Mouse (Mus musculus): ENCODE results near the gene Lyz2. TPM values are rescaled to one million over a fixed set of nuclear protein-coding genes. Genes with fewer than 3 reads are reported as not detected.
"Not testable (repeated sequence)": the region's sequence is repeated elsewhere in the genome, so short reads cannot be mapped to it uniquely, and the experiment has no call there.

Lyz2 gene
- polyA plus RNA-seq, 1 experiment from 2014 or later, result 27.2 TPM

GRCm38 (mm10) chr10:117282551-117282950, 430 bp upstream of the Lyz2 start:
- Histone ChIP-seq H3K36me3 (replicated peaks) (no peaks in the 10 kb centered on the region), H3K27me3 (replicated peaks) (no peaks in the 10 kb centered on the region), H3K9ac (no peak overlapping the region), H3K27ac (no peak overlapping the region), H3K4me2 (no peak overlapping the region), H3K9me3 (no peaks in the 10 kb centered on the region), H3K4me3 (no peak overlapping the region), H3K4me1 (no peaks in the 10 kb centered on the region)
- WGBS, result 87% methylated on average over 2 of the region's 2 CpGs
- no peak for ATAC-seq (replicated peaks)

- 89% methylated on average over 7 of the region's 7 CpGs for WGBS
- H3K27ac ChIP-seq, result no peak overlapping the region
- H3K4me3 ChIP-seq, result no peak overlapping the region
- H3K36me3 ChIP-seq (replicated peaks), result no peaks in the 10 kb centered on the region
- H3K9ac ChIP-seq, result no peak overlapping the region
- H3K9me3 ChIP-seq, result no peaks in the 10 kb centered on the region
- no peak overlapping the region for H3K4me2 ChIP-seq
- no peak for ATAC-seq (replicated peaks)
- no peaks in the 10 kb centered on the region for H3K27me3 ChIP-seq (replicated peaks)
- H3K4me1 ChIP-seq, result no peaks in the 10 kb centered on the region
Measured at GRCm38 (mm10) chr10:117281381-117281920, 670 bp downstream of the Lyz2 start.

DNA sequence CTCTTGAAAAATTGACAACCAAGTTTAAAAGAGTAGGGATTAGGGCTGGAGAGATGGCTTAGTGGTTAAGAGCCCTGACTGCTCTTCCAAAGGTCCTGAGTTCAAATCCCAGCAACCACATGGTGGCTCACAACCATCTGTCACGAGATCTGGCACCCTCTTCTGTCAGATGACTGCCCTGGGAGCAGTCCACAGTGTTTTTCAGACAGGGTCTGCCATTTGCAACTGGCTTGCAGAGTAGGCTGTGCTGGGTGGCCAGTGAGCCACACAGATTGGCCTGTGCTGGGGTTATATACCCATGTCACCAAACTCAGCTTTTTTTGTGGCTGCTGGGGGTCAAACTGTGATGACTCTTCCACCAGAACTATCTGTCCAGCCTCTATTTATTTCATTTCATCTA, 2.1 kb downstream of the Lyz2 start:
- ATAC-seq (replicated peaks), result no peak
- Histone ChIP-seq H3K4me1 (no peaks in the 10 kb centered on the region), H3K27ac (no peak overlapping the region), H3K4me2 (no peak overlapping the region), H3K36me3 (replicated peaks) (no peaks in the 10 kb centered on the region), H3K27me3 (replicated peaks) (no peaks in the 10 kb centered on the region), H3K9ac (no peak overlapping the region), H3K4me3 (no peak overlapping the region), H3K9me3 (no peaks in the 10 kb centered on the region)
- 68% methylated on average over 1 of the region's 1 CpGs for WGBS

- H3K4me3 ChIP-seq; ATAC-seq (replicated peaks): not testable (repeated sequence)
- WGBS, result 58% methylated on average over 2 of the region's 2 CpGs
Measured at GRCm38 (mm10) chr10:117278510-117278909, 3.6 kb downstream of the Lyz2 start.

DNA sequence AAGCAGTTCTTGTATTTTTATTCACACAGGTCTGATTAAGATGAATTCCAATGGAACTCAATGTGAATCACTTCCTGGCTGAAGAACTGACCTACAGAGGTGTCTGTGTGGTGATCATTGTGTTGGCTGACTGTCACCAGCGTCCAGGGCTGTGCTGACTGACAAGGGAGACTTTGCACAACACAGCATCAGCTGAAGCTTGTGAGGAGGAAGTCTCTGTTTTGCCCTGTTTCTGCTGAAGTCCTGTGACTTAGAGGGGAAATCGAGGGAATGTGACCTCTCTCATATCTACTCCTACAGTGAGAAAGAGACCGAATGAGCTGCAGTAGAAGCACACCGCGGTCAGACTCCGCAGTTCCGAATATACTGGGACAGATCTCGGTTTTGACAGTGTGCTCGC, 4.3 kb downstream of the Lyz2 start:
- not testable (repeated sequence) for H3K27ac ChIP-seq; H3K4me3 ChIP-seq; H3K4me1 ChIP-seq; H3K9me3 ChIP-seq; H3K4me2 ChIP-seq; H3K9ac ChIP-seq; H3K27me3 ChIP-seq (replicated peaks); ATAC-seq (replicated peaks); H3K36me3 ChIP-seq (replicated peaks)
- 86% methylated on average over 9 of the region's 9 CpGs for WGBS

More at GRCm38 (mm10) chr10:117278510-117278909, 3.6 kb downstream of the Lyz2 start:
- H3K27ac ChIP-seq; H3K9ac ChIP-seq; H3K27me3 ChIP-seq (replicated peaks); H3K9me3 ChIP-seq; H3K36me3 ChIP-seq (replicated peaks); H3K4me1 ChIP-seq; H3K4me2 ChIP-seq: not testable (repeated sequence)

- Histone ChIP-seq H3K4me1 (no peaks in the 10 kb centered on the region), H3K27ac (no peak overlapping the region), H3K36me3 (replicated peaks) (no peaks in the 10 kb centered on the region), H3K9ac (no peak overlapping the region), H3K4me3 (no peak overlapping the region), H3K4me2 (no peak overlapping the region), H3K27me3 (replicated peaks) (no peaks in the 10 kb centered on the region), H3K9me3 (no peaks in the 10 kb centered on the region)
- 86% methylated on average over 10 of the region's 10 CpGs for WGBS
- ATAC-seq (replicated peaks), result no peak
Measured at GRCm38 (mm10) chr10:117275681-117276369, 6.3 kb downstream of the Lyz2 start.

DNA sequence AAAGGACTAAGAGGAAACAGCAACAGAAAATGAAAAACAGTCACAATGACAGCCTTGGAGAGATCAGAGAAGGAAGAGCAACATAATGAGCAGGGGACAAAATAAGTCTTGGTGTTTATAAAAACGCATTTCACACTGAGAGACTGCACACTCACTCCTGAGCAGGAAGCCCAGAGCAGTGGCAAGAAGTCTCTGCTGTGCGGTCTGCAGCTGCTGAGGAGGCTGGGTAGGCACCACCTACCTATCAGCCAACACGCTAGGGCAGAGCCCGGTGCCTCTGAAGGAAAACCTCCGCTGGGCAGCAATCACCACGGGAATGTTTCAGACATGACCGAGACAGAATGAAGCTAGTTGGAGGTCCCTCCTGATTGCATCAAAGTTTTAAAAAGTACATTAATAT, 7.5 kb downstream of the Lyz2 start:
- H3K27me3 ChIP-seq (replicated peaks); H3K4me3 ChIP-seq; H3K4me1 ChIP-seq; H3K36me3 ChIP-seq (replicated peaks); ATAC-seq (replicated peaks); H3K27ac ChIP-seq; H3K4me2 ChIP-seq; H3K9ac ChIP-seq; H3K9me3 ChIP-seq: not testable (repeated sequence)
- 87% methylated on average over 4 of the region's 7 CpGs for WGBS

GRCm38 (mm10) chr10:117272023-117272422, 10.1 kb downstream of the Lyz2 start:
- H3K9ac ChIP-seq, result no peak overlapping the region
- no peaks in the 10 kb centered on the region for H3K36me3 ChIP-seq (replicated peaks)
- H3K27ac ChIP-seq, result no peak overlapping the region
- no peak overlapping the region for H3K4me3 ChIP-seq
- ATAC-seq (replicated peaks), result no peak
- H3K27me3 ChIP-seq (replicated peaks), result no peaks in the 10 kb centered on the region
- H3K4me2 ChIP-seq, result no peak overlapping the region
- H3K9me3 ChIP-seq, result no peaks in the 10 kb centered on the region
- no peaks in the 10 kb centered on the region for H3K4me1 ChIP-seq

DNA sequence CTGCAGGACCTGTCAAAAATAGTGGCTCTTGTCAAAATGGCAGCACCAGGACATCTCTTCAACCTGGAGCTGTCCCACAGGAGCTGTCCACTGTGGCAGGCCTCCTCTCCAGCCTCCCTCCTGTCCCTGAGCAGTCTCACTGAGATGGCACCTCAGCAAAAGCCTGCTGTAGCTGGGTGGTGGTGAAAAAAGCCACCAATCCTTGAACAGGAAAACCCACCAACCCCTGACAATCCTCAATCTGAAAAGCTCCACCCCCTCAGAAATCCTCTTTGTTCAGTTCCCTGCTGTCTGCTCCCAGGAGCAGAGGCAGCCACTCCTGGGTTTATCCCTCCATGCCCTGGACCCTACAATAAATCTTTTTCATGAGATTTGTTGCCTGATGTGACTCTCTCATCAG, 22.3 kb downstream of the Lyz2 start:
- H3K36me3 ChIP-seq (replicated peaks), result no peaks in the 10 kb centered on the region
- no peak; the same call in 1 of the 2 replicates for ATAC-seq (replicated peaks)
- H3K27me3 ChIP-seq (replicated peaks), result no peaks in the 10 kb centered on the region
- H3K4me2 ChIP-seq, result no peak overlapping the region
- no peak overlapping the region for H3K9ac ChIP-seq
- H3K4me3 ChIP-seq, result no peak overlapping the region
- H3K27ac ChIP-seq, result no peak overlapping the region
- H3K9me3 ChIP-seq, result no peaks in the 10 kb centered on the region
- H3K4me1 ChIP-seq, result no peaks in the 10 kb centered on the region

DNA sequence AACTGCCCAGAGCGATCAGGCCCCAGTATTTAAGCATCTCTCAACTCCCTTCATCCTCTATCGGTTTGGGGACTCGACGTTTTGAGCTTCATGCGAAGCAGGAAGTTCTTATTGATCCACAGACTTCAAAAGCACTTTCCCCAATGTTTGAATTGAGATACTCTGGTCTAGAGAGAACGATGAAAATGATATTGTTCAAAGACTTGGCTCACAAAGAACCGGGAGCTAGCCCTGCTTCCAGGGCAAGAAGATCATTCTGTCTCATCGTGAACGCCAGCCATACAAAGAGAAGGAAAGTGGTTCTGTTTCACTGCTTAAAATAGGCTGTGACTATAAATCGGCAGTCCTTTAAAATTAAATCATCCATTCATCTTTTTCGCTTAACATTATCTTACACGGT, 43.5 kb downstream of the Lyz2 start, which contains the start of gene 9530003J23Rik:
Gene 9530003J23Rik, minus strand, starts transcription at position 101 of the 400 bp plus-strand sequence.
- no peak for ATAC-seq (replicated peaks)
- Histone ChIP-seq H3K9me3 (no peaks in the 10 kb centered on the region), H3K36me3 (replicated peaks) (no peaks in the 10 kb centered on the region), H3K27ac (no peak within 1 kb of the TSS), H3K27me3 (replicated peaks) (no peaks in the 10 kb centered on the region), H3K4me1 (no peaks in the 10 kb centered on the region), H3K9ac (no peak within 1 kb of the TSS), H3K4me3 (no peak within 1 kb of the TSS), H3K4me2 (no peak within 1 kb of the TSS)
- WGBS, result 86% methylated on average over 12 of the region's 12 CpGs

- WGBS, result 63% methylated on average over 11 of the region's 11 CpGs
- no peaks in the 10 kb centered on the region for H3K9me3 ChIP-seq
- H3K4me2 ChIP-seq, result no peak overlapping the region
- no peaks in the 10 kb centered on the region for H3K36me3 ChIP-seq (replicated peaks)
- H3K27me3 ChIP-seq (replicated peaks), result no peaks in the 10 kb centered on the region
- H3K27ac ChIP-seq, result no peak overlapping the region
- no peak overlapping the region for H3K9ac ChIP-seq
- H3K4me1 ChIP-seq, result no peaks in the 10 kb centered on the region
- no peak overlapping the region for H3K4me3 ChIP-seq
- ATAC-seq (replicated peaks), result no peak
Measured at GRCm38 (mm10) chr10:117235866-117236265, 46.3 kb downstream of the Lyz2 start.

- Histone ChIP-seq H3K4me2 (no peak overlapping the region), H3K27me3 (replicated peaks) (no peaks in the 10 kb centered on the region), H3K9ac (no peak overlapping the region), H3K4me1 (no peaks in the 10 kb centered on the region), H3K36me3 (replicated peaks) (no peaks in the 10 kb centered on the region), H3K27ac (no peak overlapping the region), H3K9me3 (no peaks in the 10 kb centered on the region), H3K4me3 (no peak overlapping the region)
- 73% methylated on average over 4 of the region's 4 CpGs for WGBS
- no peak for ATAC-seq (replicated peaks)
Measured at GRCm38 (mm10) chr10:117234825-117235224, 47.3 kb downstream of the Lyz2 start.

- H3K27me3 ChIP-seq (replicated peaks), result no peaks in the 10 kb centered on the region
- no peak overlapping the region for H3K4me3 ChIP-seq
- no peaks in the 10 kb centered on the region for H3K36me3 ChIP-seq (replicated peaks)
- H3K9me3 ChIP-seq, result no peaks in the 10 kb centered on the region
- WGBS, result 67% methylated on average over 16 of the region's 16 CpGs
- no peak overlapping the region; the same call in 1 of the 2 replicates for H3K4me2 ChIP-seq
- no peak overlapping the region for H3K27ac ChIP-seq
- no peak overlapping the region for H3K9ac ChIP-seq
- H3K4me1 ChIP-seq, result 0 out of 2 replicates have a peak, but pooled peaks cover under 1% of the 10 kb centered on the region
- ATAC-seq (replicated peaks), result no peak
Measured at GRCm38 (mm10) chr10:117229826-117230225, 52.3 kb downstream of the Lyz2 start.

All from midbrain, embryonic 15.5 days (tissue).